Mouse (Mus musculus) thymus, adult 2 months (tissue): ENCODE data around the gene Pacs2. TPM values are rescaled to one million over a fixed set of nuclear protein-coding genes. Genes with fewer than 3 reads are reported as not detected.

Experiments used
- DNase-seq: peaks from one replicate; pipeline ENCODE4 v3.0.0; 2021
- H3K27ac ChIP-seq: fragments of 200-500 bp; 2 replicates; pipeline ENCODE4 v1.5.1; 2012; ENCODE audit warnings: low read length, control low read depth; ENCODE audit not compliant: control insufficient read depth, insufficient read depth
- H3K27me3 ChIP-seq: fragments of 200-500 bp; 2 replicates; pipeline ENCODE4 v1.6.1; 2012; ENCODE audit warnings: mild to moderate bottlenecking, low read length, moderate library complexity, mixed read lengths; ENCODE audit not compliant: control insufficient read depth, insufficient read depth
- H3K36me3 ChIP-seq: fragments of 200-500 bp; 2 replicates; pipeline ENCODE4 v1.6.1; 2012; ENCODE audit warnings: mild to moderate bottlenecking, low read length, moderate library complexity; ENCODE audit not compliant: control insufficient read depth, insufficient read depth
- H3K4me1 ChIP-seq: fragments of 200-500 bp; replicated peaks from 2 replicates; pipeline ENCODE4 v1.6.1; 2012; ENCODE audit warnings: low read length; ENCODE audit not compliant: control insufficient read depth, insufficient read depth
- H3K4me3 ChIP-seq: fragments of 200-500 bp; 2 replicates; pipeline ENCODE4 v1.5.1; 2012; ENCODE audit warnings: mild to moderate bottlenecking, low read length, control low read depth, moderate library complexity; ENCODE audit not compliant: control insufficient read depth, insufficient read depth
- CTCF ChIP-seq: fragments of 200-500 bp; IDR thresholded peaks from 2 replicates; pipeline ENCODE4 v1.5.1; 2012; ENCODE audit warnings: mild to moderate bottlenecking, control low read depth, low read length, moderate library complexity, borderline replicate concordance; ENCODE audit not compliant: control insufficient read depth, poor library complexity, insufficient read depth; ENCODE audit errors: extremely low read depth
- POLR2A ChIP-seq: fragments of 200-500 bp; IDR thresholded peaks from 2 replicates; pipeline ENCODE4 v1.6.1; 2012; ENCODE audit warnings: mild to moderate bottlenecking, low read length, control low read depth, moderate library complexity; ENCODE audit not compliant: control insufficient read depth, poor library complexity, insufficient read depth; ENCODE audit errors: extremely low read depth
- WGBS: fragments of 180-500 bp; shearing (Covaris S2); methylation state at CpG from one replicate; pipeline ENCODE4 v1.1.7; 2018; 5-methylcytosine and 5-hydroxymethylcytosine counted together
- polyA plus RNA-seq: library from polyadenylated mRNA; depleted of rRNA; stranded (reverse); fragments of >200 nt; gene quantifications from 2 replicates; pipeline ENCODE4 v1.2.3, GENCODE M21; 2012

Gene Pacs2
- polyA plus RNA-seq, 1 experiment = 60.3 TPM

DNA sequence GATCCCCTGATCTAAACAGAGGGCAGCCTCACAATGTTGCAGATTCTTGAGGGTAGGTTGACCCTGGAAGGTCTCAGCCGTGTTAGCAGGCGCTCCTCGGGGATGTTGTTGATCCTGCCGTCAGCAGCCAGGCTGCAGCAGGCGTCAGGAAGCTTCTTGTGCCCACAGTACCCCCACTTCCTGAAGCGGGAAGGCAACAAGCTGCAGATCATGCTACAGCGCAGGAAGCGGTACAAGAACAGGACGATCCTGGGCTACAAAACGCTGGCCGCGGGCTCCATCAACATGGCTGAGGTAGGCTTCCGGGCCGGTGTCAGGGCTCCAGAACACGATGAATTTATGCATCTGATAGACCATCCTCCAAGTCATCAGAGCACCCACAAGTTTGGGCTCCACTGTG is 32.6 kb downstream of the Pacs2 start:
- H3K4me1 ChIP-seq = peaks cover 81% of the 10 kb centered on the region
- WGBS = 8% methylated on average over 15 of the region's 15 CpGs
- no peak overlapping the region for H3K4me3 ChIP-seq
- TF ChIP-seq CTCF (no peak), POLR2A (no peak)
- no peaks in the 10 kb centered on the region for H3K36me3 ChIP-seq
- peak overlapping the region; percentile 59 for H3K27ac ChIP-seq
- DNase-seq = peak; percentile 68
- H3K27me3 ChIP-seq = no peaks in the 10 kb centered on the region

DNA sequence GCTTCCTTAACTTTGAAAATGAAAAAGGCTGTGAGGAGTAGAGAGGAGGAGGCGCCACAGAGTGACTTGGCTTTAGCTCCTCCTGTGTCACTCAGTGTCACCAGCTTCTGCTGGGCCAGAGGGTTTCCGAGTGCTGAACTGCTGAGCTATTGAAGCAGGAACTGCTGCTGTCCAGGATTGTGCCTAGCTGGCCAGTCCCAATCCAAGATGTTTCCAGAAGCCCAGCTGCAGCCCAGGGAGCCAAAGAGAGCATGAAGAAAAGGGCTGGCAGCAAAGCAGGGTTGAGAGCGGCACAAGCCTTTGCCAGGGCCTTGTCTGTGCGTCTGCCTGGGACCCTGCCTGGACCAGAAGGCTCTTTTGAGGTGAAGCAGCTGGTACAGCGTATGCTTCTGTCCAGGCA is 33.8 kb downstream of the Pacs2 start:
- Histone ChIP-seq H3K4me3 (no peak overlapping the region), H3K27me3 (no peaks in the 10 kb centered on the region), H3K27ac (peak overlapping the region; percentile 11), H3K4me1 (peaks cover 79% of the 10 kb centered on the region), H3K36me3 (no peaks in the 10 kb centered on the region)
- 84% methylated on average over 5 of the region's 5 CpGs for WGBS
- TF ChIP-seq POLR2A (no peak), CTCF (no peak)
- DNase-seq = no peak

DNA sequence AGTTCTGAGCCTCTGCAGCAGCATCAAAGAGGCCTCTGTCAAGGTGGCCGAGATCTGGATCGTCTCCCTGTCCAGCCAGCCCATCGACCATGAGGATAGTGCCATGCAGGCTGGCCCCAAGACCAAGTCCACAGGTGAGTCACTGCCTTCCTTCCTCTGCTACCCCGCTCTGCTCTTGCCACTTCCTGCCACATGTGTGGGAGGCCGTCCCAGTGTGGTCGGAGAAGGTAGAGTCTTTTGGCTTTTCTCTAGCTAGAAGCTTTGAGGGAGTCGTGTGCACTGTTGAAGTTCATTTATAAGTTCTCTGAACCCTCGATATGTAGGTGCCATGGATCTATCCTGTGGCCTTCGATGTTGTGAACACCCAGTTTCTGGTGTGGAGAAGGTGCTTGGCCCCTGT is 35.5 kb downstream of the Pacs2 start:
- TF ChIP-seq CTCF (no peak), POLR2A (peak; percentile 15; the same call in 1 of the 2 replicates)
- DNase-seq = peak; percentile 73
- no peaks in the 10 kb centered on the region for H3K36me3 ChIP-seq

DNA sequence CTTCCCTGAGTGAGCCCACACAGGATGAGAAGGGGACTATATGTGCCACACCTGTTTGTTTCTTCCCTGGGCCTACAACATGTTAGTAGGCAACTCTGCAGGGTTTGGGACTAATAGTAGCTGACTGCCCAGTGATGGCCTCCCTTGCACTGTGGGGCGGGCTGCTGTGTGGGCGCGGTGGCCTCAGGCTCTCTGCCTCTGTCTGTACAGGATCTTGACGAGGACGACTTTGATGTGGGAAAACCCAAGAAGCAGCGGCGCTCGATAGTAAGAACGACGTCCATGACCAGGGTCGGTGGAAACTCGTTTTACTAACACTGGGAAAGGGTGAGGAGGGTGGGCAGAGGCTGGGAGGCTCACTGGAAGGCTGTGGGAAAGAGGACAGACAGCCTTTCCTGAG is 36.4 kb downstream of the Pacs2 start:
- Histone ChIP-seq H3K27me3 (no peaks in the 10 kb centered on the region), H3K4me1 (peaks cover 58% of the 10 kb centered on the region), H3K27ac (peak overlapping the region; percentile 79), H3K4me3 (no peak overlapping the region), H3K36me3 (no peaks in the 10 kb centered on the region)
- peak; percentile 36 for DNase-seq
- no peak for TF ChIP-seq POLR2A
- TF ChIP-seq CTCF = no peak
- WGBS = 7% methylated on average over 12 of the region's 12 CpGs

More for the DNA sequence above, 35.5 kb downstream of the Pacs2 start:
- WGBS = 16% methylated on average over 9 of the region's 9 CpGs
- no peak overlapping the region for H3K4me3 ChIP-seq
- H3K27me3 ChIP-seq = no peaks in the 10 kb centered on the region
- H3K4me1 ChIP-seq = peaks cover 65% of the 10 kb centered on the region
- H3K27ac ChIP-seq = peak overlapping the region; percentile 79

DNA sequence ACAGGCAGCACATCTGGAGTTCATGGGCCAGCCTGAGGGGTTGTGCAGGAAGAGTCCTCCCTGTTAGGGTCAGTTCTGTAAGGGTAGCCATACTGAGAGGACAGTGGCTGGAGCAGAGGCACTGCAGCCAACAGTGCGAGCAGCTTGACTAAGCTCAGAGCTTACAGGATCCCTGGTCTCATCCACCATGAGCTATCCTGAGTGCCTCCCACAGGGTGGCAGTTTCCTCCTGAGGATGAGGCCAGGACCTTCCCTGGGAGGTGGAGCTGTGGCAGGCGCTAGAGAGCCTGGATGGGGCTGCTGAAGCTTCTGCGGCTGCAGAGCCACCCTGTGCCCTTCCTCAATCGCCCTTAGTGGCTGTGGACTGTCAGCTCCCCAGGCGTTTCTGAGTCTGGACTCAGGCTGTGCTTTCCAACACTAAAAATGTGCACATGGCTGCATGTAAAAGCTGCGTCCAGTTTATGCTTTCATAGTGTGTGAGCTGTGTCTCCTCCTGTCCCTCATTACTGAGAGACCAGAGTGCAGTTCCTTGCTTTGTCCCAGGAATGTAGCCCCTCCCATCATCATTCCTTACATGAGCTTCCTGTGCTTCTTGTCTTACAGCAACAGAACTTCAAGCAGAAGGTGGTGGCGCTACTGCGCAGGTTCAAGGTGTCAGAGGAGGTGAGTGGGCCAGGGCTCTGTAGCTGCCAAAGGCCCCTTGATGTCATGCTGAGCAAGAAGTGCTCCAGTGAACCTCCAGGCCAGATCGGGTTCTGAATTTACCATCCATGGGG is 37.5 kb downstream of the Pacs2 start:
- peaks cover 58% of the 10 kb centered on the region for H3K4me1 ChIP-seq
- H3K36me3 ChIP-seq = no peaks in the 10 kb centered on the region
- DNase-seq = no peak
- no peak overlapping the region for H3K4me3 ChIP-seq
- WGBS = 90% methylated on average over 9 of the region's 9 CpGs
- no peak overlapping the region for H3K27ac ChIP-seq
- H3K27me3 ChIP-seq = no peaks in the 10 kb centered on the region
- TF ChIP-seq CTCF (no peak), POLR2A (no peak)

DNA sequence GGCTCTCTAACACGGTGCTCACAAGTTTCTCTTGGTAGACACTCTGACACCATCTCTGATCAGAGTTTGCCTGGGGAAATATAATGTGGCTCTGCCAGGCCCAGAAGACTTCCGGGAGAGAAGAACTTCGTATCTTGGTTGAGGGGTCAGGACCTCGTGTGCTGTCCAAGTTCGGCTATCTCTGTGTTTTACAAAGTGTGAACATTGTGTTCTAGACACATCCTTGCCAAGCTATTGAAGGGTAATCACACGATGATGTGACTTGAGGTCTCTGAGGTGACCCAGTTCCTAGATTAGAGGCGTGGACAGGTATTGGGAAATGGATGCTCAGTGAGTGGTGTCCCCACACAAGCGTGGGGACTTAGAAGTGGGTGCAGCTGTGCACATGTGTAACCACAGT is 41.8 kb downstream of the Pacs2 start:
- no peaks in the 10 kb centered on the region for H3K27me3 ChIP-seq
- no peak for DNase-seq
- H3K36me3 ChIP-seq = peaks cover 4% of the 10 kb centered on the region; the same call in 1 of the 2 replicates
- no peak overlapping the region for H3K4me3 ChIP-seq
- H3K27ac ChIP-seq = no peak overlapping the region
- TF ChIP-seq POLR2A = no peak
- TF ChIP-seq CTCF = no peak
- WGBS = 62% methylated on average over 8 of the region's 8 CpGs
- H3K4me1 ChIP-seq = peaks cover 18% of the 10 kb centered on the region

DNA sequence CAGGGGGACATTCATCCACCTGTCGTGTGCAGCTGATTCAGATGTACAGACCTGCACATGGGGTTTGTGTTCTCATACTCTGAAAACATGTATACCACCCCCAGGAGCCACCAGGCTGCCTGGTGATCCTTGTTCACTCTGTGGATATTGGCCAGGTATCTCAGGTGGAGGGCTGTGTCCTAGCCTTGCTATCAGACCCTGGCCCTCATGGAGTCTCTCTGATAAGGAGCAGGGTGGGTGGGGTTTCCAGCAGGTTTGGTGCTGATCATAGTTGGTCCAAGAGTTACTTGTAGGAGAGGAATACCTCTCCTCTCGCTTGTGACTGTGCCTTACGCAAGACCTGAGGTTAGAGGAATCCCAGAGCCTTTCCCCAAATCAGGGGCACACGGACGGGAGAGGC is 45.9 kb downstream of the Pacs2 start:
- TF ChIP-seq CTCF (no peak), POLR2A (no peak)
- 98% methylated on average over 5 of the region's 5 CpGs for WGBS
- H3K4me1 ChIP-seq = peaks cover 11% of the 10 kb centered on the region
- no peak overlapping the region for H3K27ac ChIP-seq
- no peak overlapping the region for H3K4me3 ChIP-seq
- DNase-seq = no peak
- no peaks in the 10 kb centered on the region for H3K27me3 ChIP-seq
- H3K36me3 ChIP-seq = peaks cover 4% of the 10 kb centered on the region; the same call in 1 of the 2 replicates
